Mouse (Mus musculus) heart, embryonic 15.5 days (tissue): ENCODE measurements around the gene Gm29735. TPM values are rescaled to one million over a fixed set of nuclear protein-coding genes. Genes with fewer than 3 reads are reported as not detected.
"Not testable (repeated sequence)": the region's sequence is repeated elsewhere in the genome, so short reads cannot be mapped to it uniquely, and the experiment has no call there.

ENCODE experiments used
- ATAC-seq: fragments of 200-750 bp; cut with Nextera tagmentation; replicated peaks from 2 replicates; pipeline ENCODE4 v1.8.0; 2017; ENCODE audit warnings: low read depth, moderate TSS enrichment; ENCODE audit not compliant: insufficient number of reproducible peaks, insufficient read depth, low FRiP score
- H3K27ac ChIP-seq: fragments of 300-500 bp; sonication (generic); 2 replicates; pipeline ENCODE4 v1.5.1; 2015; ENCODE audit warnings: mild to moderate bottlenecking, inconsistent platforms
- H3K27me3 ChIP-seq: fragments of 300-500 bp; sonication (generic); 2 replicates; pipeline ENCODE4 v1.6.1; 2015; ENCODE audit warnings: inconsistent platforms
- H3K36me3 ChIP-seq: fragments of 300-500 bp; sonication (generic); 2 replicates; pipeline ENCODE4 v1.6.1; 2015; ENCODE audit warnings: mild to moderate bottlenecking, inconsistent platforms
- H3K4me1 ChIP-seq: fragments of 300-500 bp; sonication (generic); replicated peaks from 2 replicates; pipeline ENCODE4 v1.6.1; 2015; ENCODE audit warnings: inconsistent platforms
- H3K4me2 ChIP-seq: fragments of 300-500 bp; sonication (generic); 2 replicates; pipeline ENCODE4 v1.6.1; 2015; ENCODE audit warnings: inconsistent platforms, mild to moderate bottlenecking, moderate library complexity
- H3K4me3 ChIP-seq: fragments of 300-500 bp; sonication (generic); 2 replicates; pipeline ENCODE4 v1.5.1; 2015; ENCODE audit warnings: mild to moderate bottlenecking, inconsistent platforms
- H3K9ac ChIP-seq: fragments of 300-500 bp; sonication (generic); 2 replicates; pipeline ENCODE4 v1.6.1; 2015; ENCODE audit warnings: mild to moderate bottlenecking, inconsistent platforms
- H3K9me3 ChIP-seq: fragments of 300-500 bp; sonication (generic); replicated peaks from 2 replicates; pipeline ENCODE4 v1.6.1; 2016; ENCODE audit warnings: inconsistent platforms
- WGBS: fragments of 180-500 bp; shearing (Covaris S2); methylation state at CpG from one replicate; pipeline ENCODE4 v1.1.7; 2015; ENCODE audit warnings: mixed read lengths; 5-methylcytosine and 5-hydroxymethylcytosine counted together
- polyA plus RNA-seq: library from polyadenylated mRNA; unstranded; fragments of >200 nt; fragmentation: Nextera tagmentation; extraction: Ambion mirVana; gene quantifications from 2 replicates; pipeline ENCODE4 v1.2.1, GENCODE M21; 2015

The Gm29735 gene
- polyA plus RNA-seq, 1 experiment from 2014 or later: not detected

- H3K4me1 ChIP-seq: no peaks in the 10 kb centered on the region
- no peak overlapping the region for H3K4me2 ChIP-seq
- no peak overlapping the region for H3K4me3 ChIP-seq
- no peak overlapping the region for H3K9ac ChIP-seq
- H3K9me3 ChIP-seq: no peaks in the 10 kb centered on the region
- 48% methylated on average over 1 of the region's 1 CpGs for WGBS
- no peak overlapping the region for H3K27ac ChIP-seq
- ATAC-seq: no peak
- no peaks in the 10 kb centered on the region; the same call in 1 of the 2 replicates for H3K27me3 ChIP-seq
- no peaks in the 10 kb centered on the region for H3K36me3 ChIP-seq
These were observed 1.6 kb downstream of the Gm29735 start for GRCm38 (mm10) chr7:142155308-142155707.

DNA sequence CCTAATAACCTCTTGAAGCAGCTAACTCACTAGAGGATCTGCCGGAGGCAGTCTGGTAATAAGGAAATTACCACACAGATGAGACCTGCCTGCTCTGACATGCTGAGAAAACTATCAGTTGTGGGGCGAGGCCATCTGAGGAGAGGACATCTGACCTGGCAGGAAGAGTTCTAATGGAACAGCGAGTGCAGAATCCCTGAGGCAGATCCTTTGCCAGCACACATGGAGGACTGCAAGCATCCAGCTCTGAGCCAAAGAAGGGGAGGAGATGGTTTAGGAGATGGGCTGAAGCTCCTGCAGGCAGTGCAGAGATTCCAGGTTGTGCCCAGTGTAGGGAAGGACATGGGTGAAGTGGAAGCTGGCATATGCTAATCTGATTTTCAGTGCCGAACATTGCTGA lies 4.7 kb downstream of the Gm29735 start:
- 74% methylated on average over 4 of the region's 4 CpGs for WGBS
- Histone ChIP-seq H3K27me3 (no peaks in the 10 kb centered on the region; the same call in 1 of the 2 replicates), H3K4me2 (no peak overlapping the region), H3K9ac (no peak overlapping the region), H3K27ac (no peak overlapping the region), H3K4me3 (no peak overlapping the region), H3K36me3 (no peaks in the 10 kb centered on the region), H3K9me3 (no peaks in the 10 kb centered on the region), H3K4me1 (no peaks in the 10 kb centered on the region)
- no peak for ATAC-seq

DNA sequence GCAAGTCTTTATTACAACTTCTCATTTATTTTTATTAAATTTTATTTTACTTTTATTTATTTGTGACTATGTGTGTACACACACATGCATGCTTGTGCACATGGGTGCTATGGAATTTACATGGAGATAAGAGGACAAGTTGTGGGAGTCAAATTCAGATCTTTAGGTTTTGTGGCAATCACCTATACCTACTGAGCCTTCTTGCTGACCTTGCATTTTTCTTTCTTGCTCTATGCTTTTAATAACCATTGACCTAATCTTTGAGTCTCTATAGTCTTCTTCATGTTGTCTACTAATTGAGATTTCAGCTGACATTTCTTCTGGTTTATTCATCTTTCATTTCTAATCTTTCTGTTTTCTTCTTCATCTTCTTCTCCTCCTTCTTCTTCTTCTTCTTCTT lies 8.3 kb downstream of the Gm29735 start:
- H3K27me3 ChIP-seq: peaks cover 10% of the 10 kb centered on the region; the same call in 1 of the 2 replicates
- H3K4me3 ChIP-seq: no peak overlapping the region
- H3K9ac ChIP-seq: no peak overlapping the region
- no peak for ATAC-seq
- no peaks in the 10 kb centered on the region for H3K9me3 ChIP-seq
- H3K4me2 ChIP-seq: no peak overlapping the region
- H3K27ac ChIP-seq: no peak overlapping the region
- H3K36me3 ChIP-seq: no peaks in the 10 kb centered on the region
- no peaks in the 10 kb centered on the region for H3K4me1 ChIP-seq

GRCm38 (mm10) chr7:142146033-142146432 lies 10.9 kb downstream of the Gm29735 start:
- H3K36me3 ChIP-seq: no peaks in the 10 kb centered on the region
- no peak for ATAC-seq
- no peaks in the 10 kb centered on the region for H3K9me3 ChIP-seq
- no peaks in the 10 kb centered on the region for H3K4me1 ChIP-seq
- H3K27me3 ChIP-seq: peaks cover 10% of the 10 kb centered on the region; the same call in 1 of the 2 replicates
- 3% methylated on average over 1 of the region's 1 CpGs for WGBS
- no peak overlapping the region for H3K9ac ChIP-seq
- H3K4me2 ChIP-seq: no peak overlapping the region
- H3K4me3 ChIP-seq: no peak overlapping the region
- H3K27ac ChIP-seq: no peak overlapping the region

DNA sequence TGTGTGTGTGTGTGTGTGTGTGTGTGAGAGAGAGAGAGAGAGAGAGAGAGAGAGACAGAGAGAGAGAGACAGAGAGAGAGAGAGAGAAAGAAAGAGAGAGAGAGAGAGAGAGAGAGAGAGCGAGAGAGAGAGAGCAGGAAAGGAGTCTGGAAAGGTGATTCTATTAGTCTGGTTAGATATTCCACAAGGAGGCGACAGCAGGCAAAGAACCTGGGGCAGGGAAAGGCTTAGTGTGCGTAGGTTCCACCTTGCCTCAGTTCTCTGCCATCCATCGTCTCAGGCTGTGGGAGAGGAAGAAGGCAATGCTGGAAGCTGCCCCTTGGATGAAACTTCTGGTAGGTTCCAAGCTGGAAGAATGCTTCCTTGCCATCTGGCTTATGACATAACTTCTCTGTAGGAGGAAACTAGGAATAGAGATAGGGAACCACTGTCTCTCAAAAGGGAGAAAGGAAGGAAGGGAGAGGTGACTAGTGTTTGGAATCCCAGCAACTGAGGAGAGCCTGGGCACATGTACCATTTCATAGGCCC lies 11.4 kb downstream of the Gm29735 start:
- Histone ChIP-seq H3K27me3 (peaks cover 10% of the 10 kb centered on the region; the same call in 1 of the 2 replicates), H3K4me1 (no peaks in the 10 kb centered on the region), H3K27ac (no peak overlapping the region), H3K9me3 (no peaks in the 10 kb centered on the region), H3K9ac (no peak overlapping the region), H3K4me3 (no peak overlapping the region), H3K4me2 (no peak overlapping the region), H3K36me3 (no peaks in the 10 kb centered on the region)
- ATAC-seq: no peak
- WGBS: 38% methylated on average over 4 of the region's 4 CpGs

DNA sequence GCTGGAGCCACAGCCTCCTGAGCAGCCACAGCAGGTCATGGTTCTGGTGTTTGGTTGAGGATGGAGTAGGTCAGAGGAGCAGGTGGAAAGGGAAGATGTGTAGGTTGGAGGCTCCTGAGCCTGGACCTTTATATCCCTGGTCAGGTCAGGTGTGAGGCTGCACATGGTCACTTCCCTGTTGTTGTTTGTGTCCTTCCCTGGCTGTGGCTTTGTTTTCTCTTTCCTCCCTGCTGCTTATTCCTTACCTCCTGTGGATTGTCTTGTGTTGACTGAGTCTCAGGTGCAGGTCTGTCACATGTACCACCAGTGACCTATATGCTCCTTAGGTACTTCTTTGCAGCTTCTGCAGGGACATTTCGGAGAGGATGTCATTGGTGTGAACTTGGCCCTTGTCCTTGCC lies 12.4 kb downstream of the Gm29735 start, which contains the start of gene Gm45337:
TSS of gene Gm45337 (minus strand) at position 101 of the 400 bp plus-strand sequence.
- no peak within 1 kb of the TSS for H3K27ac ChIP-seq
- H3K9me3 ChIP-seq: no peaks in the 10 kb centered on the region
- no peak within 1 kb of the TSS for H3K4me3 ChIP-seq
- no peaks in the 10 kb centered on the region for H3K36me3 ChIP-seq
- H3K4me1 ChIP-seq: no peaks in the 10 kb centered on the region
- peaks cover 10% of the 10 kb centered on the region; the same call in 1 of the 2 replicates for H3K27me3 ChIP-seq
- 67% methylated on average over 1 of the region's 1 CpGs for WGBS
- no peak within 1 kb of the TSS for H3K4me2 ChIP-seq
- H3K9ac ChIP-seq: no peak within 1 kb of the TSS
- no peak for ATAC-seq

DNA sequence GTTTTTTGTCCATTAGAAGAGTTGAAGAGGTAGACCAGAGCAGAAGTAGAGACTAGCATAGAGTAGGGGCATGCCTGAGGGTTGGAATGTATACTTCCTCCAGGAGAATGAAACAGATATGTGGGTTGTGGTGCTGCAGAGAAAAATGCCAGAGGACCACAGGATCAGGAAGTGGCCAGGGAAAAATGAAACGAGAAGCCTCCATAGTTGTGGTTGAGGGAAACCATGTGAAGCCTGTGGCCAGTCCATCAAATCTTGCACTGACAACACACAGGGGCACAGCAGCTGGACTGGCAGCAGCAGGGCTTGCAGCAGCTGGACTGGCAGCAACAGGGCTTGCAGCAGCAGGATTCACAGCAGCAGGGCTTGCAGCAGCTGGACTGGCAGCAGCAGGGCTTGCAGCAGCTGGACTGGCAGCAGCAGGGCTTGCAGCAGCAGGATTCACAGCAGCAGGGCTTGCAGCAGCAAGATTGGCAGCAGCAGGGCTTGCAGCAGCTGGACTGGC lies 13.4 kb downstream of the Gm29735 start:
- H3K4me3 ChIP-seq, H3K4me1 ChIP-seq, ATAC-seq, H3K4me2 ChIP-seq, H3K36me3 ChIP-seq, H3K9ac ChIP-seq, H3K27ac ChIP-seq, H3K9me3 ChIP-seq: not testable (repeated sequence)
- WGBS: 36% methylated on average over 1 of the region's 1 CpGs
- H3K27me3 ChIP-seq: peaks cover 10% of the 10 kb centered on the region; the same call in 1 of the 2 replicates

- Histone ChIP-seq H3K9ac (no peak overlapping the region), H3K4me3 (no peak overlapping the region), H3K27ac (no peak overlapping the region), H3K9me3 (no peaks in the 10 kb centered on the region), H3K36me3 (no peaks in the 10 kb centered on the region), H3K27me3 (peaks cover 8% of the 10 kb centered on the region; the same call in 1 of the 2 replicates), H3K4me2 (no peak overlapping the region), H3K4me1 (no peaks in the 10 kb centered on the region)
- ATAC-seq: no peak
- 8% methylated on average over 1 of the region's 1 CpGs for WGBS
These were observed 16.2 kb downstream of the Gm29735 start for GRCm38 (mm10) chr7:142140696-142141095.

DNA sequence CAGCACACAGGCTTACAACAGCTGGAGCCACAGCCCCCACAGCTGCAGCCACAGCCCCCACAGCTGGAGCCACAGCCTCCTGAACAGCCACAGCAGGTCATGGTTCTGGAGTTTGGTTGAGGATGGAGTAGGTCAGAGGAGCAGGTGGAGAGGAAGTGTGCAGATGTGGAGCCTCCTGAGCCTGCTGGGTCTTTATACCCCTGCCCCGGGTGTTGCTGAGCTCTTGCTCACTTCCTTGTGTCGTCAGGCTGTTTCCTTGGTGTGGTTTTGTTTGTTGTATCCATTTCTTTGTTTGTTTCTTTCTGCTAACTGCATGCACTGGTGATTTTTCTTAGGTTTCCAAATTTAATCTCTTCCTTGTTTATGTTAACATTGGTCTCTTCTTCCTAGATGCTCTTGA lies 21.0 kb downstream of the Gm29735 start, which contains the start of gene Gm39115:
TSS of gene Gm39115 (minus strand) at position 101 of the 400 bp plus-strand sequence.
- H3K4me1 ChIP-seq, H3K4me2 ChIP-seq, ATAC-seq, H3K9ac ChIP-seq, H3K9me3 ChIP-seq, H3K36me3 ChIP-seq, H3K27me3 ChIP-seq, H3K4me3 ChIP-seq, H3K27ac ChIP-seq: not testable (repeated sequence)
- WGBS: 38% methylated on average over 2 of the region's 2 CpGs

GRCm38 (mm10) chr7:142134206-142134995 lies 22.5 kb downstream of the Gm29735 start:
- 44% methylated on average over 4 of the region's 4 CpGs for WGBS

DNA sequence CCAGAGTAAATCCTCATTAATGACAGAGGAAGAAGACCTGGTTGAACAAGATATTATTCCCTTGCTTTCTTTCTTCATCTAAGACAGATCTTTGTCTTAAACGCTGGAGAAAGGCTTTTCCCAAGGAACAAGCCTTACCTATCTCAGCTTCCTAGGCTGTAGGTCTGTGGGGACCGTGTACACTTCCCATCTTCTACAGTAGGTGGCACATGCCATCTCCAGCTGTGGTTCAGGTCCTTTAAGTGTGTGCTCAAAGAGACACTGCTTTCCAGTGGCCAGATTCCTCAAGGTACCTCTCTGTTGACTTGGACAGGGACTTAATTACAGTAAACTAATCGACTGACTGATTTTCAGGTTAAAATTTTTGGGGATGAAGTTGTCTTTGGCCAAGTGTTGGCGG lies 28.1 kb downstream of the Gm29735 start:
- Histone ChIP-seq H3K4me2 (no peak overlapping the region), H3K9ac (no peak overlapping the region), H3K4me1 (no peaks in the 10 kb centered on the region), H3K27me3 (no peaks in the 10 kb centered on the region; the same call in 1 of the 2 replicates), H3K27ac (no peak overlapping the region), H3K4me3 (no peak overlapping the region), H3K36me3 (no peaks in the 10 kb centered on the region), H3K9me3 (no peaks in the 10 kb centered on the region)
- ATAC-seq: no peak
- WGBS: 44% methylated on average over 4 of the region's 4 CpGs

More at GRCm38 (mm10) chr7:142134206-142134995, 22.5 kb downstream of the Gm29735 start:
- Histone ChIP-seq H3K4me1 (no peaks in the 10 kb centered on the region), H3K27ac (no peak overlapping the region), H3K9ac (no peak overlapping the region), H3K9me3 (no peaks in the 10 kb centered on the region), H3K4me3 (no peak overlapping the region), H3K27me3 (no peaks in the 10 kb centered on the region; the same call in 1 of the 2 replicates), H3K36me3 (no peaks in the 10 kb centered on the region), H3K4me2 (no peak overlapping the region)
- ATAC-seq: no peak
